Mouse (Mus musculus): ENCODE results near the gene Unc13b. TPM values are rescaled to one million over a fixed set of nuclear protein-coding genes. Genes with fewer than 3 reads are reported as not detected.

Unc13b gene
- total RNA-seq (2014; rRNA removed) (52.9 and 54.7 TPM in 2 replicates), polyA plus RNA-seq (2015; fragmentation: Nextera tagmentation; extraction: Ambion mirVana) (3.3 and 6.2 TPM in 2 replicates)

- no peak for TF ChIP-seq CTCF (IDR thresholded peaks at IDR 0.05; ENCODE audit: low read depth)
- H3K4me1 ChIP-seq (ENCODE audit: insufficient read depth), result peaks cover 4% of the 10 kb centered on the region; the same call in 1 of the 2 replicates
These were observed at the start of gene Unc13b for GRCm38 (mm10) chr4:43058753-43059654. Unc13b (plus strand) TSS chr4:43058953.

GRCm38 (mm10) chr4:43010161-43011038, 48.4 kb upstream of the Unc13b start, which contains the start of gene Fancg:
Fancg (minus strand) TSS chr4:43010506.
- Histone ChIP-seq H3K4me1 (ENCODE audit: insufficient read depth) (peaks cover 8% of the 10 kb centered on the region; the same call in 1 of the 2 replicates), H3K36me3 (ENCODE audit: insufficient read depth) (no peaks in the 10 kb centered on the region; the same call in 1 of the 2 replicates), H3K27me3 (ENCODE audit: insufficient read depth, low read length) (no peaks in the 10 kb centered on the region), H3K9ac (peak within 1 kb of the TSS; percentile 53), H3K27ac (ENCODE audit: low read depth, low read length) (peak within 1 kb of the TSS; percentile 21; the same call in 1 of the 2 replicates), H3K9me3 (ENCODE audit: low read length) (no peaks in the 10 kb centered on the region), H3K4me2 (ENCODE audit: low read depth) (peak within 1 kb of the TSS; percentile 81), H3K4me3 (ENCODE audit: low read depth, low read length) (peak within 1 kb of the TSS; percentile 75)
- ATAC-seq, result peak; percentile 96
- 1% methylated on average over 37 of the region's 37 CpGs for WGBS
- peak; percentile 88 for DNase-seq
- no peak for TF ChIP-seq CTCF (IDR thresholded peaks at IDR 0.05; ENCODE audit: low read depth)

More at GRCm38 (mm10) chr4:43058753-43059654, at the start of gene Unc13b:
- peak within 1 kb of the TSS; percentile 82 for H3K27ac ChIP-seq (ENCODE audit: low read depth, low read length)
- H3K9me3 ChIP-seq (ENCODE audit: low read length), result no peaks in the 10 kb centered on the region
- 3% methylated on average over 79 of the region's 90 CpGs for WGBS
- no peaks in the 10 kb centered on the region for H3K27me3 ChIP-seq (ENCODE audit: insufficient read depth, low read length)
- peak within 1 kb of the TSS; percentile 65 for H3K4me3 ChIP-seq (ENCODE audit: low read depth, low read length)
- DNase-seq (peak; percentile 95), ATAC-seq (peak; percentile 99)
- H3K9ac ChIP-seq, result peak within 1 kb of the TSS; percentile 62
- peak within 1 kb of the TSS; percentile 59 for H3K4me2 ChIP-seq (ENCODE audit: low read depth)
- H3K36me3 ChIP-seq (ENCODE audit: insufficient read depth), result no peaks in the 10 kb centered on the region

- peaks cover 4% of the 10 kb centered on the region for H3K36me3 ChIP-seq (ENCODE audit: insufficient read depth)
- H3K4me1 ChIP-seq (ENCODE audit: insufficient read depth), result peaks cover 8% of the 10 kb centered on the region; the same call in 1 of the 2 replicates
- WGBS, result 98% methylated on average over 1 of the region's 1 CpGs
- no peak overlapping the region for H3K9ac ChIP-seq
- H3K4me2 ChIP-seq (ENCODE audit: low read depth), result no peak overlapping the region
- H3K9me3 ChIP-seq (ENCODE audit: low read length), result no peaks in the 10 kb centered on the region
- no peaks in the 10 kb centered on the region for H3K27me3 ChIP-seq (ENCODE audit: insufficient read depth, low read length)
- no peak for ATAC-seq
- H3K4me3 ChIP-seq (ENCODE audit: low read depth, low read length), result no peak overlapping the region
- no peak for DNase-seq
- no peak overlapping the region for H3K27ac ChIP-seq (ENCODE audit: low read depth, low read length)
- no peak for TF ChIP-seq CTCF (IDR thresholded peaks at IDR 0.05; ENCODE audit: low read depth)
These were observed 46.7 kb upstream of the Unc13b start for GRCm38 (mm10) chr4:43012091-43012490.

- no peak for ATAC-seq
- Histone ChIP-seq H3K4me2 (ENCODE audit: low read depth) (no peak overlapping the region), H3K9me3 (ENCODE audit: low read length) (no peaks in the 10 kb centered on the region), H3K27me3 (ENCODE audit: insufficient read depth, low read length) (no peaks in the 10 kb centered on the region), H3K4me1 (ENCODE audit: insufficient read depth) (no peaks in the 10 kb centered on the region), H3K36me3 (ENCODE audit: insufficient read depth) (peaks cover 59% of the 10 kb centered on the region), H3K9ac (no peak overlapping the region), H3K4me3 (ENCODE audit: low read depth, low read length) (no peak overlapping the region), H3K27ac (ENCODE audit: low read depth, low read length) (no peak overlapping the region)
- WGBS, result 93% methylated on average over 4 of the region's 4 CpGs
- no peak for TF ChIP-seq CTCF (IDR thresholded peaks at IDR 0.05; ENCODE audit: low read depth)
- no peak for DNase-seq
These were observed 40.6 kb upstream of the Unc13b start for GRCm38 (mm10) chr4:43018156-43018555.

GRCm38 (mm10) chr4:43019176-43019575, 39.6 kb upstream of the Unc13b start:
- Histone ChIP-seq H3K9me3 (ENCODE audit: low read length) (no peaks in the 10 kb centered on the region), H3K36me3 (ENCODE audit: insufficient read depth) (peaks cover 65% of the 10 kb centered on the region), H3K27me3 (ENCODE audit: insufficient read depth, low read length) (no peaks in the 10 kb centered on the region), H3K4me1 (ENCODE audit: insufficient read depth) (0 out of 2 replicates have a peak, but pooled peaks cover 2% of the 10 kb centered on the region), H3K9ac (no peak overlapping the region), H3K4me3 (ENCODE audit: low read depth, low read length) (no peak overlapping the region), H3K27ac (ENCODE audit: low read depth, low read length) (no peak overlapping the region), H3K4me2 (ENCODE audit: low read depth) (no peak overlapping the region)
- TF ChIP-seq CTCF (IDR thresholded peaks at IDR 0.05; ENCODE audit: low read depth), result no peak
- 91% methylated on average over 10 of the region's 10 CpGs for WGBS
- no peak for ATAC-seq
- DNase-seq, result no peak

GRCm38 (mm10) chr4:43019641-43020465, 38.9 kb upstream of the Unc13b start:
- ATAC-seq (no peak), DNase-seq (no peak)
- no peak for TF ChIP-seq CTCF (IDR thresholded peaks at IDR 0.05; ENCODE audit: low read depth)
- H3K4me2 ChIP-seq (ENCODE audit: low read depth), result no peak overlapping the region
- no peak overlapping the region for H3K9ac ChIP-seq
- H3K9me3 ChIP-seq (ENCODE audit: low read length), result no peaks in the 10 kb centered on the region
- 91% methylated on average over 23 of the region's 23 CpGs for WGBS
- no peaks in the 10 kb centered on the region for H3K27me3 ChIP-seq (ENCODE audit: insufficient read depth, low read length)
- peaks cover 8% of the 10 kb centered on the region for H3K4me1 ChIP-seq (ENCODE audit: insufficient read depth)
- H3K27ac ChIP-seq (ENCODE audit: low read depth, low read length), result no peak overlapping the region
- peaks cover 65% of the 10 kb centered on the region for H3K36me3 ChIP-seq (ENCODE audit: insufficient read depth)
- H3K4me3 ChIP-seq (ENCODE audit: low read depth, low read length), result no peak overlapping the region

Measured in forebrain, postnatal 0 days (tissue).